Mouse (Mus musculus): ENCODE measurements around the gene Hnrnpa1. TPM values are rescaled to one million over a fixed set of nuclear protein-coding genes. Genes with fewer than 3 reads are reported as not detected.
A peak's percentile ranks its signal among the peaks of the same experiment; 100 is the strongest.

Hnrnpa1 gene
- polyA plus RNA-seq (2021; fragmentation: Nextera tagmentation): 214 and 277 TPM in 2 replicates
- long read RNA-seq, experiment 1, transcript Hnrnpa1-202 (10 exons, 1,737 nt): major isoform, 173 of 320 reads
- long read RNA-seq, experiment 1, transcript Hnrnpa1-203 (11 exons, 1,283 nt): minor isoform, 15 of 320 reads
- long read RNA-seq, experiment 1, transcript Hnrnpa1-201 (11 exons, 1,918 nt): minor isoform, 39 of 320 reads
- long read RNA-seq, experiment 1, partial matches to known transcripts: 77 of 320 reads
- long read RNA-seq, experiment 1, other reads (novel, unspliced or antisense): 16 of 320 reads
- long read RNA-seq, experiment 2, transcript Hnrnpa1-202 (10 exons, 1,737 nt): major isoform, 577 of 737 reads
- long read RNA-seq, experiment 2, transcript Hnrnpa1-203 (11 exons, 1,283 nt): minor isoform, 19 of 737 reads
- long read RNA-seq, experiment 2, transcript Hnrnpa1-201 (11 exons, 1,918 nt): minor isoform, 98 of 737 reads
- long read RNA-seq, experiment 2, partial matches to known transcripts: 10 of 737 reads
- long read RNA-seq, experiment 2, other reads (novel, unspliced or antisense): 33 of 737 reads

DNA sequence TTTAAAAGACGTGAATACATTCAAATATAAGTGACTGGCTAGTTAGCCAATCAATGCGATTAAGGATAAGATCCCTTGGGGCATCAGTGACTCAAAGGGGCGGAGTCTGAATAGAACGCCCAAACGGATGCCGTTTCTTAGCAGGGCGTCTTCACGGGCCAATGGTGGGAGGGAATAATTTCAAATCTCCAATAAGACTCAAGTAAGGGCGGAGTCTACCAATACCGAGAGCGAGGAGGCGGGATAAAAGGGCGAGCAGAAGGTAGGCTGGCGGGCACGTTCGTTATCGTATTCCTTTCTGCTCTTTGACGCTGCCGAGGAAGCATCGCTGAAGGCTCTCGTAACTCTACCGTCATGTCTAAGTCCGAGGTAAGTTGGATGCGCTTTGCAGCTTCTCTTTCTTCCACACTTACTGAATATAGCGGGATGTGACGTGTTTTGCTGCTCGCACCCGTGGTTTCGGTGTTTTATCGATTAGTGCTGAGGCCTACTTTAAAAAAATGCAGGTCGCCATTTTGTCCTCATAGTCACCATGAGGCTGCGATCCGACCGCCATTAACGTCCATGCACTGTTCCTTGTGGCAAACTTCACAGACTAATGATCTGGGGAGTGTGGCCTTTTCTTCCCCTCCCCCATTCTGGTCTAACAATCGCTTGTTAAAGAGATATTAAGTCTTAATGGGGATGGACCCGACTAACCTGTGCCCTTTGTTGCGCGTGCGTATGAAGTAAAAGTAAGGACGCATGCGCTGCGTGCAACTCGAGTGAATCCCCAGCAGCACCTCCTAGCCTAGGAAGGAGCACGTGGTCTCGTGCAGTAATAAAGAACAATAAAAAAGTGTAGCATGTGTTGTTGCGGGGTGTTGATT is at the start of gene Hnrnpa1:
TSS of gene Hnrnpa1 (plus strand) at position 273 of the 869 bp plus-strand sequence.

DNA sequence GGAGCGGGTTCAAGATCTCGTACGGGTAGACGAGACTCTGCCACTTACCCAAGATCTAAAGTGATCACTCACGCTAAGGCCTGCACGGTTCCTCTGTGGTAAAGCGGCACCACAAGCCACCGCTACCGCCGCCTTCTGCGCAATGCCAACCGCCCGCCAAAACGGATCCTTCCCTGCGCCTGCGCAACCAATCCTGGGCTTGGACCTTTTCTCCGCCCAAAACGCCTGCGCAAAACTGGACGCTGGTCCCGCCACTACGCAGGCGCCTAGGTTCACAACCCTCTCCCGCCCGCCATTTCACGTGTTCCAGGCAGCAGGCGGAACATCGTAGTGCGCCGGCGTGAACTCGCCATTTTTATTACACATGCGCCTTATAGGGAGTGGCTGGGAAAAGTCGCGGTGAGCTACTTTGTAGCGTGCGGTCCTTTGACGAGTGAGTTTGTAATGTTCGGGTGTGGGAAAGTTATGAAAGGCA is 510 bp upstream of the Hnrnpa1 start, which contains the start of gene Cbx5:
TSS of gene Cbx5 (minus strand) at position 132 of the 475 bp plus-strand sequence.

DNA sequence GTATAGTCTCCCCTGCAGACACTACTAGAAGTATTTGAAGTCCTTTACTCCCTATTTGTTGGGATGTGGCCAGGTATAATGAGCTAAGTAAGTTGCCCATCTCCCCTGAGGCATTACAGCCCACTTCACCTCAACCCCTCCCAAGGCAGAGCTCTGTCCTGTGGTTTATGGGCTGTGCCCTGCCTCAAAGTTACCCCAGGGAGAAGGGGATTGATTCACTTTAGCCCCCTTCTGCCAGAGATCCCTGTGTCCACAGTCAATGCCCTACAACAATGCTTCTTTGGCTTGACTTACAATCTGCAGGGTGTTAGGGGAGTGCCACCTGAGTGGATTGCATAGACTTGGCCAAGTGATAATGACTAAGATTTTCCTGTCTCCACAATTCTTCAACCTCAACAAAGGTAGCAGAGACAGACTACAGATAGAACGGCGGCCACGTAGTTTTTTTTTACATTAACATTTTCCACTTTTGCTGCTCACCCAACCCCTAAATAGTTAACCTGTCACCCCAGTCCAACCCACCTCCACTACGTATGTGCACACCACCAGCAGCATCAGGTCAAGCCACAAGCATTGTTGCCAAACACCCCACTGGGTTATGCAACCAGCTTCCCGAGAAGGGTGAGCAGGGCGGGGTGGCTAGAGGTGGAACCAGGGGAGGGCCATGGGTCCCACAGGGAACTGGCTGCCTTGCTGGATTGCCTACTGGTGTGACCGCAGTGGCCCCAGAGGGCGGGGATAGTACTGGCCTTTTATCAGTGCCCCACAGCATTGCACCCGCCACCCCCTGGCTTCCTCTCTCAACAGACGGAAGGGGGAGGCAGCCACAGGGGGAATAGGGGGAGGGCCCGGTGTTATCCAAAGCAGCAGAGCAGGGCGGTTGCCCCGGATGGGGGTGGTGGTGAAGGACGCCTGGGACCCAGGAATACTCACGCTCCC is 17.8 kb downstream of the Hnrnpa1 start, which contains the start of gene Nfe2:
TSS of gene Nfe2 (minus strand) at position 614 of the 939 bp plus-strand sequence.

GRCm38 (mm10) chr15:103272419-103273279 is 32.4 kb downstream of the Hnrnpa1 start, which contains the start of gene Copz1:
Copz1 (plus strand) TSS chr15:103272714.

Small RNAs within 50 kb of the gene (microRNA-seq; reads per million reads assigned to microRNA genes)
- gene Mir148b: 128 reads per million, percentile 61 among the genes with 10 or more reads in this experiment

Other genes with a start within 250 kb of the Hnrnpa1 start
- gene Hoxc8, start 249.8 kb upstream of the Hnrnpa1 start, polyA plus RNA-seq (2021; fragmentation: Nextera tagmentation): not detected in 2 replicates
- not detected in 2 replicates for gene Hoxc6, start 242.2 kb upstream of the Hnrnpa1 start, polyA plus RNA-seq (2021; fragmentation: Nextera tagmentation)
- not detected in 2 replicates for gene Hoxc4, start 221.5 kb upstream of the Hnrnpa1 start, polyA plus RNA-seq (2021; fragmentation: Nextera tagmentation)
- 7.3 and 7.7 TPM in 2 replicates for gene Smug1, start 73.3 kb upstream of the Hnrnpa1 start, polyA plus RNA-seq (2021; fragmentation: Nextera tagmentation)
- 84.7 and 97.7 TPM in 2 replicates for gene Cbx5, start 616 bp upstream of the Hnrnpa1 start, polyA plus RNA-seq (2021; fragmentation: Nextera tagmentation)
- gene Nfe2, start 18.0 kb downstream of the Hnrnpa1 start, polyA plus RNA-seq (2021; fragmentation: Nextera tagmentation): not detected in 2 replicates
- gene Copz1, start 32.3 kb downstream of the Hnrnpa1 start, polyA plus RNA-seq (2021; fragmentation: Nextera tagmentation): 130 and 134 TPM in 2 replicates
- gene Gpr84, start 70.2 kb downstream of the Hnrnpa1 start, polyA plus RNA-seq (2021; fragmentation: Nextera tagmentation): 1.5 and 1.7 TPM in 2 replicates
- 16.1 and 20.8 TPM in 2 replicates for gene Zfp385a, start 99.7 kb downstream of the Hnrnpa1 start, polyA plus RNA-seq (2021; fragmentation: Nextera tagmentation)
- 0.51 and 0.52 TPM in 2 replicates for gene Itga5, start 126.3 kb downstream of the Hnrnpa1 start, polyA plus RNA-seq (2021; fragmentation: Nextera tagmentation)
- gene Gtsf1, start 190.0 kb downstream of the Hnrnpa1 start, polyA plus RNA-seq (2021; fragmentation: Nextera tagmentation): 0.36 TPM in 1 of 2 replicates, not detected in the other
- gene Gtsf2, start 208.0 kb downstream of the Hnrnpa1 start, polyA plus RNA-seq (2021; fragmentation: Nextera tagmentation): not detected in 2 replicates
- gene Nckap1l, start 213.4 kb downstream of the Hnrnpa1 start, polyA plus RNA-seq (2021; fragmentation: Nextera tagmentation): 2.3 and 2.5 TPM in 2 replicates